Mouse (Mus musculus): ENCODE data around the gene Kif23.

Gene Kif23

GRCm38 (mm10) chr9:61945973-61946611, 482 bp downstream of the Kif23 start:
- DNase-seq, result no peak

- no peak for DNase-seq
These were observed 5.5 kb downstream of the Kif23 start for GRCm38 (mm10) chr9:61941054-61941453.

- DNase-seq, result no peak
These were observed 13.2 kb downstream of the Kif23 start for GRCm38 (mm10) chr9:61933333-61933732.

- DNase-seq, result no peak
These were observed 14.6 kb downstream of the Kif23 start for GRCm38 (mm10) chr9:61932009-61932408.

GRCm38 (mm10) chr9:61925086-61925660, 21.4 kb downstream of the Kif23 start:
- DNase-seq, result no peak

- no peak for DNase-seq
These were observed 26.2 kb downstream of the Kif23 start for GRCm38 (mm10) chr9:61920331-61920730.

- no peak for DNase-seq
These were observed 27.1 kb downstream of the Kif23 start for GRCm38 (mm10) chr9:61919464-61919863.

GRCm38 (mm10) chr9:61917436-61917835, 29.1 kb downstream of the Kif23 start:
- DNase-seq, result no peak

GRCm38 (mm10) chr9:61916986-61917385, 29.6 kb downstream of the Kif23 start:
- DNase-seq, result no peak

GRCm38 (mm10) chr9:61915393-61916005, 31.1 kb downstream of the Kif23 start:
- no peak for DNase-seq

- DNase-seq, result no peak
These were observed 31.7 kb downstream of the Kif23 start for GRCm38 (mm10) chr9:61914917-61915300.

- DNase-seq, result peak; percentile 96 to 97
These were observed 32.2 kb downstream of the Kif23 start, which contains the start of gene Rplp1 for GRCm38 (mm10) chr9:61914203-61914916. Rplp1 (minus strand) TSS chr9:61914542.

GRCm38 (mm10) chr9:61911300-61912128, 35.1 kb downstream of the Kif23 start:
- no peak for DNase-seq

GRCm38 (mm10) chr9:61910526-61911256, 35.9 kb downstream of the Kif23 start:
- DNase-seq, result no peak

- DNase-seq, result no peak
These were observed 36.9 kb downstream of the Kif23 start for GRCm38 (mm10) chr9:61909633-61910032.

GRCm38 (mm10) chr9:61908832-61909407, 37.7 kb downstream of the Kif23 start:
- no peak for DNase-seq

- no peak for DNase-seq
These were observed 38.2 kb downstream of the Kif23 start for GRCm38 (mm10) chr9:61908341-61908740.

- DNase-seq, result no peak
These were observed 38.8 kb downstream of the Kif23 start for GRCm38 (mm10) chr9:61907621-61908295.

- DNase-seq, result peak in 1 of 2 experiments; percentile 14
These were observed 39.7 kb downstream of the Kif23 start for GRCm38 (mm10) chr9:61906912-61907311.

GRCm38 (mm10) chr9:61905576-61905975, 41.0 kb downstream of the Kif23 start:
- DNase-seq, result no peak

GRCm38 (mm10) chr9:61904201-61904600, 42.4 kb downstream of the Kif23 start:
- no peak for DNase-seq
